Mouse (Mus musculus) intestine, postnatal 0 days (tissue): ENCODE results near the gene Slc6a3. TPM values are rescaled to one million over a fixed set of nuclear protein-coding genes. Genes with fewer than 3 reads are reported as not detected.

Experiments
- ATAC-seq: fragments of 200-750 bp; cut with Nextera tagmentation; 2 replicates; pipeline ENCODE4 v1.8.0; 2017; ENCODE audit warnings: mild to moderate bottlenecking, moderate TSS enrichment, moderate library complexity
- H3K27ac ChIP-seq: fragments of 300-500 bp; sonication (generic); 2 replicates; pipeline ENCODE4 v1.5.1; 2014; ENCODE audit warnings: mild to moderate bottlenecking, low read depth, low read length, moderate library complexity
- H3K27me3 ChIP-seq: fragments of 300-500 bp; sonication (generic); replicated peaks from 2 replicates; pipeline ENCODE4 v1.6.1; 2014; ENCODE audit warnings: low read length, mixed read lengths; ENCODE audit not compliant: control insufficient read depth, insufficient read depth
- H3K36me3 ChIP-seq: fragments of 300-500 bp; sonication (generic); 2 replicates; pipeline ENCODE4 v1.6.1; 2014; ENCODE audit warnings: mild to moderate bottlenecking, moderate library complexity; ENCODE audit not compliant: control insufficient read depth, insufficient read depth
- H3K4me1 ChIP-seq: fragments of 300-500 bp; sonication (generic); replicated peaks from 2 replicates; pipeline ENCODE4 v1.6.1; 2014; ENCODE audit warnings: antibody characterized with exemption, low read length, mixed read lengths; ENCODE audit not compliant: control insufficient read depth, insufficient read depth
- H3K4me2 ChIP-seq: fragments of 300-500 bp; sonication (generic); replicated peaks from 2 replicates; pipeline ENCODE4 v1.6.1; 2014; ENCODE audit warnings: low read depth, mild to moderate bottlenecking, moderate library complexity
- H3K4me3 ChIP-seq: fragments of 300-500 bp; sonication (generic); 2 replicates; pipeline ENCODE4 v1.5.1; 2014; ENCODE audit warnings: low read depth, low read length
- H3K9ac ChIP-seq: fragments of 300-500 bp; sonication (generic); 2 replicates; pipeline ENCODE4 v1.6.1; 2014; ENCODE audit warnings: mild to moderate bottlenecking, low read depth, low read length
- H3K9me3 ChIP-seq: fragments of 300-500 bp; sonication (generic); 2 replicates; pipeline ENCODE4 v1.6.1; 2016; ENCODE audit warnings: mixed run types; ENCODE audit not compliant: control insufficient read depth
- CTCF ChIP-seq: sonication (generic); IDR thresholded peaks from 2 replicates; pipeline ENCODE4 v1.5.1; 2016; ENCODE audit warnings: low read depth, mild to moderate bottlenecking, control low read depth, antibody characterized with exemption, moderate library complexity
- WGBS: fragments of 180-500 bp; shearing (Covaris S2); extraction: QIAGEN DNeasy Blood & Tissue Kit; methylation state at CpG from one replicate; pipeline ENCODE4 v1.1.7; 2014; 5-methylcytosine and 5-hydroxymethylcytosine counted together
- polyA plus RNA-seq: library from polyadenylated mRNA; unstranded; fragments of >200 nt; fragmentation: Nextera tagmentation; extraction: Ambion mirVana; gene quantifications from 2 replicates; pipeline ENCODE4 v1.2.1, GENCODE M21; 2015

The Slc6a3 gene
- polyA plus RNA-seq, 1 experiment from 2014 or later: 4.3 TPM

GRCm38 (mm10) chr13:73626745-73627549, 90.4 kb downstream of the Slc6a3 start, which contains the start of gene Tert:
Tert (plus strand) TSS chr13:73626911.
- H3K4me3 ChIP-seq: peak within 1 kb of the TSS; percentile 47
- 7% methylated on average over 47 of the region's 47 CpGs for WGBS
- no peaks in the 10 kb centered on the region for H3K9me3 ChIP-seq
- peak; percentile 90 for ATAC-seq
- peak within 1 kb of the TSS; percentile 76 for H3K4me2 ChIP-seq
- peak within 1 kb of the TSS; percentile 75 for H3K27ac ChIP-seq
- peaks cover 14% of the 10 kb centered on the region; the same call in 1 of the 2 replicates for H3K4me1 ChIP-seq
- H3K36me3 ChIP-seq: peaks cover 8% of the 10 kb centered on the region; the same call in 1 of the 2 replicates
- TF ChIP-seq CTCF: peak; percentile 73
- peak within 1 kb of the TSS; percentile 48; the same call in 1 of the 2 replicates for H3K9ac ChIP-seq
- H3K27me3 ChIP-seq: no peaks in the 10 kb centered on the region

Other genes starting within 250 kb of the Slc6a3 start
- 117 and 118 TPM in 2 replicates for gene Mrpl36, start 208.2 kb upstream of the Slc6a3 start, polyA plus RNA-seq
- 555 and 577 TPM in 2 replicates for gene Ndufs6, start 208.2 kb upstream of the Slc6a3 start, polyA plus RNA-seq
- 8.2 and 8.4 TPM in 2 replicates for gene Lpcat1, start 69.5 kb upstream of the Slc6a3 start, polyA plus RNA-seq
- 127 and 132 TPM in 2 replicates for gene Clptm1l, start 67.3 kb downstream of the Slc6a3 start, polyA plus RNA-seq
- 2.4 and 3.0 TPM in 2 replicates for gene Tert, start 90.2 kb downstream of the Slc6a3 start, polyA plus RNA-seq
- gene Slc6a18, start 141.3 kb downstream of the Slc6a3 start, polyA plus RNA-seq: 0.04 and 0.20 TPM in 2 replicates
- 110 and 119 TPM in 2 replicates for gene Slc6a19, start 168.1 kb downstream of the Slc6a3 start, polyA plus RNA-seq
- gene Slc12a7, start 196.3 kb downstream of the Slc6a3 start, polyA plus RNA-seq: 12.9 and 13.4 TPM in 2 replicates